Mouse (Mus musculus): Measurements from ENCODE around the gene Naa11.

Naa11 gene

GRCm38 (mm10) chr5:97392160-97392559, at the start of gene Naa11:
Gene Naa11 (minus strand): TSS chr5:97392379.
- no peak for DNase-seq (ENCODE audit: low spot score)

- no peak for DNase-seq (ENCODE audit: low spot score)
Measured at GRCm38 (mm10) chr5:97432512-97432911, 40.3 kb upstream of the Naa11 start.

GRCm38 (mm10) chr5:97429976-97430375, 37.8 kb upstream of the Naa11 start:
- no peak for DNase-seq (ENCODE audit: low spot score)

GRCm38 (mm10) chr5:97421669-97422068, 29.5 kb upstream of the Naa11 start:
- DNase-seq (ENCODE audit: low spot score), result no peak

- no peak for DNase-seq (ENCODE audit: low spot score)
Measured at GRCm38 (mm10) chr5:97417185-97417584, 25.0 kb upstream of the Naa11 start.

GRCm38 (mm10) chr5:97415837-97416236, 23.7 kb upstream of the Naa11 start:
- no peak for DNase-seq (ENCODE audit: low spot score)

GRCm38 (mm10) chr5:97413716-97414115, 21.5 kb upstream of the Naa11 start:
- DNase-seq (ENCODE audit: low spot score), result no peak

- DNase-seq (ENCODE audit: low spot score), result no peak
Measured at GRCm38 (mm10) chr5:97410190-97410589, 18.0 kb upstream of the Naa11 start.

GRCm38 (mm10) chr5:97409234-97409704, 17.1 kb upstream of the Naa11 start:
- no peak for DNase-seq (ENCODE audit: low spot score)

GRCm38 (mm10) chr5:97401042-97401441, 8.9 kb upstream of the Naa11 start:
- no peak for DNase-seq (ENCODE audit: low spot score)

- DNase-seq (ENCODE audit: low spot score), result no peak
Measured at GRCm38 (mm10) chr5:97397585-97397984, 5.4 kb upstream of the Naa11 start.

- DNase-seq (ENCODE audit: low spot score), result no peak
Measured at GRCm38 (mm10) chr5:97387622-97388021, 4.6 kb downstream of the Naa11 start.

GRCm38 (mm10) chr5:97384399-97384798, 7.8 kb downstream of the Naa11 start:
- DNase-seq (ENCODE audit: low spot score), result no peak

- DNase-seq (ENCODE audit: low spot score), result no peak
Measured at GRCm38 (mm10) chr5:97382548-97383222, 9.5 kb downstream of the Naa11 start.

- DNase-seq (ENCODE audit: low spot score), result no peak
Measured at GRCm38 (mm10) chr5:97379976-97380375, 12.2 kb downstream of the Naa11 start.

GRCm38 (mm10) chr5:97364781-97365180, 27.4 kb downstream of the Naa11 start:
- DNase-seq (ENCODE audit: low spot score), result no peak

GRCm38 (mm10) chr5:97364252-97364651, 27.9 kb downstream of the Naa11 start:
- DNase-seq (ENCODE audit: low spot score), result no peak

- no peak for DNase-seq (ENCODE audit: low spot score)
Measured at GRCm38 (mm10) chr5:97362539-97362938, 29.6 kb downstream of the Naa11 start.

GRCm38 (mm10) chr5:97359104-97359503, 33.1 kb downstream of the Naa11 start:
- no peak for DNase-seq (ENCODE audit: low spot score)

GRCm38 (mm10) chr5:97356135-97356534, 36.0 kb downstream of the Naa11 start:
- DNase-seq (ENCODE audit: low spot score), result no peak

GRCm38 (mm10) chr5:97355152-97355551, 37.0 kb downstream of the Naa11 start:
- no peak for DNase-seq (ENCODE audit: low spot score)

GRCm38 (mm10) chr5:97348760-97349159, 43.4 kb downstream of the Naa11 start:
- DNase-seq (ENCODE audit: low spot score), result no peak

- DNase-seq (ENCODE audit: low spot score), result no peak
Measured at GRCm38 (mm10) chr5:97348310-97348709, 43.9 kb downstream of the Naa11 start.

- no peak for DNase-seq (ENCODE audit: low spot score)
Measured at GRCm38 (mm10) chr5:97345732-97346253, 46.4 kb downstream of the Naa11 start.
